Comparison of ENCODE assay signal across 13 mouse cellular contexts in the genomic region with DNA sequence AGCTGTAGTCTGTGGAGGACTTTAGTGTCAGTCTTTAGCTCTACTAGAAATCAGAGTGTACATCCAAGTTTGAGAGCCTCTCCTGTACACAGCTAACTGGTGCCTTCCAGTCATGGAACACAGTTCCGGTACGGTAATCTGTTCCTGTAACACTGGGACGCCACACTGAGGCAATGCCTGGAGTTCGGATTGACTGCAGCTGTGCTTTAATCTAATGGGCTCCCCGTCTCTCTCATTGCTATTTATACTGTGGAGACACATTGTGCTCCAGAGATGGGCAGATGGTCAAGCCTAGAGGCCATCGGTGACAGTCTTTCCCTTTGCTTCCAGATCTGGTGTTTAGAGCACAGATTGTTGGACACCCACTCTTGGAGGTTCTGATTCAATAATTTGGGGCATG.
A peak's percentile ranks its signal among the peaks of the same experiment; 100 is the strongest.
DNase-seq lines count a peak whose midpoint lies in the region; ATAC-seq lines count a peak whose summit lies in the region.
"Had no signal": no experiment of that assay in that cellular context is flagged by ENCODE, and none has a peak within 500 bp of the region (broad histone marks: within the 10 kb centered on the region; RNA-seq: fewer than 3 reads in every experiment).

No protein-coding gene starts in this region.

- no peak overlapping the region for H3K9ac ChIP-seq in liver, embryonic 12.5 days
- no peak overlapping the region for H3K9ac ChIP-seq in liver, embryonic 11.5 days (ENCODE audit: low read depth, low read length)
- no peak overlapping the region for H3K9ac ChIP-seq in heart, embryonic 16.5 days (ENCODE audit: low read length)
- no peak overlapping the region for H3K9ac ChIP-seq in forebrain, embryonic 12.5 days
- H3K9ac ChIP-seq: embryonic facial prominence, embryonic 13.5 days; midbrain, embryonic 15.5 days had no signal

- no peaks in the 10 kb centered on the region for H3K27me3 ChIP-seq in liver, embryonic 12.5 days (replicated peaks)
- H3K27me3 ChIP-seq in liver, embryonic 11.5 days (replicated peaks; ENCODE audit: control insufficient read depth, insufficient read depth, low read length), result no peaks in the 10 kb centered on the region
- no peaks in the 10 kb centered on the region for H3K27me3 ChIP-seq in heart, embryonic 16.5 days (ENCODE audit: control insufficient read depth, insufficient read depth, low read length)
- no peaks in the 10 kb centered on the region for H3K27me3 ChIP-seq in forebrain, embryonic 12.5 days
- H3K27me3 ChIP-seq: embryonic facial prominence, embryonic 13.5 days; midbrain, embryonic 15.5 days had no signal

- H3K4me2 ChIP-seq in liver, embryonic 12.5 days, result no peak overlapping the region
- no peak overlapping the region for H3K4me2 ChIP-seq in liver, embryonic 11.5 days
- peak overlapping the region; percentile 21; the same call in 1 of the 2 replicates for H3K4me2 ChIP-seq in heart, embryonic 16.5 days (ENCODE audit: low read depth, low read length)
- H3K4me2 ChIP-seq in forebrain, embryonic 12.5 days, result no peak overlapping the region
- H3K4me2 ChIP-seq: embryonic facial prominence, embryonic 13.5 days; midbrain, embryonic 15.5 days had no signal

- DNase-seq in gastrocnemius, adult 18-20 months (ENCODE audit: low spot score), result peak; percentile 68
- no peak for DNase-seq in gastrocnemius, postnatal 4 days (ENCODE audit: low spot score in 2 of 2)
- no peak for DNase-seq in liver, embryonic 11.5 days (ENCODE audit: low spot score)
- peak; percentile 69 for DNase-seq in cerebellum, adult 8-10 months
- DNase-seq in urinary bladder, adult 2 months (ENCODE audit: low spot score), result no peak
- DNase-seq: adrenal gland, adult 2 months had no signal

- peak overlapping the region; percentile 16; the same call in 1 of the 2 replicates for H3K27ac ChIP-seq in liver, embryonic 12.5 days
- no peak overlapping the region for H3K27ac ChIP-seq in liver, embryonic 11.5 days (ENCODE audit: low read depth, low read length)
- H3K27ac ChIP-seq in heart, embryonic 16.5 days (ENCODE audit: low read length), result peak overlapping the region; percentile 42
- no peak overlapping the region for H3K27ac ChIP-seq in forebrain, embryonic 12.5 days
- H3K27ac ChIP-seq: embryonic facial prominence, embryonic 13.5 days; hindbrain, postnatal 0 days; macrophage; midbrain, embryonic 15.5 days had no signal

- WGBS in liver, embryonic 12.5 days (ENCODE audit: insufficient replicate concordance), result 86% methylated on average over 6 of the region's 6 CpGs
- WGBS in liver, embryonic 11.5 days, result 90% methylated on average over 6 of the region's 6 CpGs
- WGBS in heart, embryonic 16.5 days, result 44% methylated on average over 6 of the region's 6 CpGs
- WGBS in forebrain, embryonic 12.5 days, result 88% methylated on average over 6 of the region's 6 CpGs

- H3K36me3 ChIP-seq in liver, embryonic 12.5 days, result no peaks in the 10 kb centered on the region
- no peaks in the 10 kb centered on the region for H3K36me3 ChIP-seq in liver, embryonic 11.5 days (ENCODE audit: control insufficient read depth, insufficient read depth, low read length)
- H3K36me3 ChIP-seq in heart, embryonic 16.5 days (ENCODE audit: control insufficient read depth, insufficient read depth), result no peaks in the 10 kb centered on the region
- H3K36me3 ChIP-seq in forebrain, embryonic 12.5 days (replicated peaks), result no peaks in the 10 kb centered on the region
- H3K36me3 ChIP-seq: midbrain, embryonic 15.5 days had no signal

- H3K9me3 ChIP-seq in liver, embryonic 12.5 days (replicated peaks), result no peaks in the 10 kb centered on the region
- H3K9me3 ChIP-seq in liver, embryonic 11.5 days (ENCODE audit: control insufficient read depth, low read length), result no peaks in the 10 kb centered on the region
- no peaks in the 10 kb centered on the region for H3K9me3 ChIP-seq in heart, embryonic 16.5 days (replicated peaks; ENCODE audit: control insufficient read depth, low read length)
- H3K9me3 ChIP-seq in forebrain, embryonic 12.5 days, result no peaks in the 10 kb centered on the region
- H3K9me3 ChIP-seq: embryonic facial prominence, embryonic 13.5 days; midbrain, embryonic 15.5 days had no signal

- peaks cover 48% of the 10 kb centered on the region for H3K4me1 ChIP-seq in liver, embryonic 12.5 days
- H3K4me1 ChIP-seq in liver, embryonic 11.5 days (replicated peaks; ENCODE audit: control insufficient read depth, insufficient read depth, low read length), result peaks cover 15% of the 10 kb centered on the region
- peaks cover 32% of the 10 kb centered on the region for H3K4me1 ChIP-seq in heart, embryonic 16.5 days (ENCODE audit: control insufficient read depth, insufficient read depth, low read length)
- H3K4me1 ChIP-seq in forebrain, embryonic 12.5 days, result peaks cover 11% of the 10 kb centered on the region
- H3K4me1 ChIP-seq: embryonic facial prominence, embryonic 13.5 days had no signal

- no peak overlapping the region for H3K4me3 ChIP-seq in liver, embryonic 12.5 days
- no peak overlapping the region for H3K4me3 ChIP-seq in liver, embryonic 11.5 days (ENCODE audit: low read depth, low read length)
- no peak overlapping the region for H3K4me3 ChIP-seq in heart, embryonic 16.5 days (ENCODE audit: low read length)
- H3K4me3 ChIP-seq in forebrain, embryonic 12.5 days (replicated peaks), result no peak overlapping the region
- H3K4me3 ChIP-seq: embryonic facial prominence, embryonic 13.5 days; midbrain, embryonic 15.5 days had no signal

- ATAC-seq in liver, embryonic 12.5 days, result no peak
- ATAC-seq in liver, embryonic 11.5 days (replicated peaks; ENCODE audit: low FRiP score), result no peak
- ATAC-seq in heart, embryonic 16.5 days (replicated peaks; ENCODE audit: extremely low read depth, insufficient read depth, low FRiP score), result peak; percentile 68
- ATAC-seq in forebrain, embryonic 12.5 days (ENCODE audit: low FRiP score), result no peak
- ATAC-seq: hindbrain, postnatal 0 days; midbrain, embryonic 15.5 days had no signal

Comparison
In these comparisons a context has a peak if more than half of its experiments do, and no peak if none do; other contexts are left out.
1. DNase-seq: peak in gastrocnemius, adult 18-20 months (single experiment) and cerebellum, adult 8-10 months (single experiment); none in gastrocnemius, postnatal 4 days (0 of 2), liver, embryonic 11.5 days (single experiment) and urinary bladder, adult 2 months (single experiment).
2. H3K27ac ChIP-seq: peak in liver, embryonic 12.5 days (single experiment) and heart, embryonic 16.5 days (single experiment); none in liver, embryonic 11.5 days (single experiment) and forebrain, embryonic 12.5 days (single experiment).